ENCODE assay signal across 9 mouse cellular contexts in genomic region chr4:47036486-47037320, GRCm38 (mm10). TPM values are rescaled to one million over a fixed set of nuclear protein-coding genes. Genes with fewer than 3 reads are reported as not detected.
DNase-seq lines count a peak whose midpoint lies in the region; ATAC-seq lines count a peak whose summit lies in the region.
"Had no signal": no experiment of that assay in that cellular context is flagged by ENCODE, and none has a peak within 500 bp of the region (broad histone marks: within the 10 kb centered on the region; RNA-seq: fewer than 3 reads in every experiment).

No protein-coding gene starts in this region.

- ATAC-seq in megakaryocyte-erythroid progenitor cell, adult 5-6 weeks (replicated peaks; ENCODE audit: low FRiP score, low TSS enrichment, poor library complexity, severe bottlenecking): no peak

- no peaks in the 10 kb centered on the region for H3K9me3 ChIP-seq in hindbrain, embryonic 10.5 days

- H3K27ac ChIP-seq in hindbrain, embryonic 10.5 days: peak overlapping the region; percentile 26; the same call in 1 of the 2 replicates

- intact Hi-C loops in left cerebral cortex, postnatal 4 days (cut with DNase I): loop anchor here (5.0 kb wide), 2 partner anchors 349 to 424 kb away; no protein-coding TSS in a partner anchor
- intact Hi-C loops in left cerebral cortex, postnatal 25 days (cut with DNase I): loop anchor here (1.0 to 2.0 kb wide), 2 partner anchors 347 to 424 kb away; no protein-coding TSS in a partner anchor

- DNase-seq in embryo, embryonic 11 days: peak; percentile 16
- DNase-seq in embryo, embryonic 9.5 days (ENCODE audit: extremely low spot score): no peak
- DNase-seq in left cerebral cortex, postnatal 4 days: peak; percentile 60
- DNase-seq in left cerebral cortex, postnatal 25 days (ENCODE audit: low spot score in 2 of 2): no peak
- DNase-seq in hindbrain, embryonic 10.5 days (ENCODE audit: low spot score): no peak
- peak; percentile 58 for DNase-seq in retina, postnatal 1 day
- DNase-seq in heart, adult 8-10 months (ENCODE audit: low spot score): no peak

- no peak overlapping the region for H3K4me3 ChIP-seq in hindbrain, embryonic 10.5 days

- peaks cover 23% of the 10 kb centered on the region for H3K4me1 ChIP-seq in hindbrain, embryonic 10.5 days (replicated peaks)

- no peaks in the 10 kb centered on the region for H3K27me3 ChIP-seq in hindbrain, embryonic 10.5 days (ENCODE audit: insufficient read depth, poor library complexity, severe bottlenecking)

- peaks cover 21% of the 10 kb centered on the region for H3K36me3 ChIP-seq in hindbrain, embryonic 10.5 days

- WGBS in hindbrain, embryonic 10.5 days: 64% methylated on average over 13 of the region's 13 CpGs

RNA-seq across cellular contexts. Expression of gene Anks6, which starts 20.5 kb away (rescaled TPM):
- total RNA-seq in left cerebral cortex, postnatal 4 days (2021): 10 to 100 TPM; 23.9 to 24.5 TPM
- total RNA-seq in left cerebral cortex, postnatal 25 days (2021): 10 to 100 TPM; 18.6 to 21.1 TPM
- polyA plus RNA-seq in hindbrain, embryonic 10.5 days (2016; fragmentation: Nextera tagmentation; extraction: Ambion mirVana): 3.8 and 4.1 TPM in 2 replicates
- 1 to 10 TPM; 1.8 to 3.3 (median 2.9) TPM for total RNA-seq in heart, adult 8-10 months (2022)
- total RNA-seq in megakaryocyte-erythroid progenitor cell, adult 5-6 weeks (2014; fragmentation: Nextera tagmentation): 0.32 TPM in 1 of 2 replicates, not detected in the other
- total RNA-seq in megakaryocyte-erythroid progenitor cell, adult 5-6 weeks (2017): 0.09 TPM in 1 of 2 replicates, not detected in the other

RNA-seq across cellular contexts. Expression of gene Gabbr2, which starts 45.0 kb away (rescaled TPM):
- total RNA-seq in left cerebral cortex, postnatal 4 days (2021): 100 to 1,000 TPM; 134 to 144 TPM
- total RNA-seq in left cerebral cortex, postnatal 25 days (2021): 100 to 1,000 TPM; 270 to 276 TPM
- 0.24 and 0.27 TPM in 2 replicates for polyA plus RNA-seq in hindbrain, embryonic 10.5 days (2016; fragmentation: Nextera tagmentation; extraction: Ambion mirVana)
- total RNA-seq in heart, adult 8-10 months (2022): under 1 TPM; 0.03 to 0.52 (median 0.18) TPM
- total RNA-seq in megakaryocyte-erythroid progenitor cell, adult 5-6 weeks (2014; fragmentation: Nextera tagmentation): not detected in 2 replicates
- not detected in 2 replicates for total RNA-seq in megakaryocyte-erythroid progenitor cell, adult 5-6 weeks (2017)
- polyA plus RNA-seq: C2C12 had no signal

RNA-seq across cellular contexts. Expression of gene Galnt12, which starts 55.0 kb away (rescaled TPM):
- 1 to 10 TPM; 1.0 to 1.3 TPM for total RNA-seq in left cerebral cortex, postnatal 4 days (2021)
- total RNA-seq in left cerebral cortex, postnatal 25 days (2021): 1 to 10 TPM in 1 of 2 experiments, under 1 TPM in 1; 0.76 to 1.2 TPM
- 2.5 and 3.6 TPM in 2 replicates for polyA plus RNA-seq in hindbrain, embryonic 10.5 days (2016; fragmentation: Nextera tagmentation; extraction: Ambion mirVana)
- total RNA-seq in heart, adult 8-10 months (2022): under 1 TPM; 0.14 to 0.44 (median 0.24) TPM
- total RNA-seq in megakaryocyte-erythroid progenitor cell, adult 5-6 weeks (2014; fragmentation: Nextera tagmentation): not detected in 2 replicates
- total RNA-seq in megakaryocyte-erythroid progenitor cell, adult 5-6 weeks (2017): 0.19 and 0.34 TPM in 2 replicates

Comparison
In these comparisons a context has a peak if more than half of its experiments do, and no peak if none do; other contexts are left out.
1. DNase-seq: peak in embryo, embryonic 11 days (single experiment), left cerebral cortex, postnatal 4 days (single experiment) and retina, postnatal 1 day (single experiment); none in embryo, embryonic 9.5 days (single experiment), left cerebral cortex, postnatal 25 days (0 of 2), hindbrain, embryonic 10.5 days (single experiment) and heart, adult 8-10 months (single experiment).
2. RNA of gene Anks6, which starts 20.5 kb away (total RNA-seq): 23.9 to 24.5 TPM in left cerebral cortex, postnatal 4 days and 18.6 to 21.1 TPM in left cerebral cortex, postnatal 25 days; 1.8 to 3.3 TPM in heart, adult 8-10 months and 0.09 to 0.32 TPM in megakaryocyte-erythroid progenitor cell, adult 5-6 weeks; every median in the first group is over 4 times any median in the second.
3. RNA of gene Gabbr2, which starts 45.0 kb away (total RNA-seq): 270 to 276 TPM in left cerebral cortex, postnatal 25 days and 134 to 144 TPM in left cerebral cortex, postnatal 4 days; 0.03 to 0.52 TPM in heart, adult 8-10 months and not detected in megakaryocyte-erythroid progenitor cell, adult 5-6 weeks; every median in the first group is over 10 times any median in the second.